Mouse (Mus musculus): ENCODE results near the gene Cachd1. TPM values are rescaled to one million over a fixed set of nuclear protein-coding genes. Genes with fewer than 3 reads are reported as not detected.

Cachd1 gene
- total RNA-seq, 1 experiment from 2014 or later = 8.7 TPM

- peak; percentile 75 for DNase-seq
Measured at GRCm38 (mm10) chr4:101068786-101069153, 292.3 kb downstream of the Cachd1 start, which contains the start of gene Raver2. TSS of gene Raver2 (plus strand) at chr4:101068983.

DNA sequence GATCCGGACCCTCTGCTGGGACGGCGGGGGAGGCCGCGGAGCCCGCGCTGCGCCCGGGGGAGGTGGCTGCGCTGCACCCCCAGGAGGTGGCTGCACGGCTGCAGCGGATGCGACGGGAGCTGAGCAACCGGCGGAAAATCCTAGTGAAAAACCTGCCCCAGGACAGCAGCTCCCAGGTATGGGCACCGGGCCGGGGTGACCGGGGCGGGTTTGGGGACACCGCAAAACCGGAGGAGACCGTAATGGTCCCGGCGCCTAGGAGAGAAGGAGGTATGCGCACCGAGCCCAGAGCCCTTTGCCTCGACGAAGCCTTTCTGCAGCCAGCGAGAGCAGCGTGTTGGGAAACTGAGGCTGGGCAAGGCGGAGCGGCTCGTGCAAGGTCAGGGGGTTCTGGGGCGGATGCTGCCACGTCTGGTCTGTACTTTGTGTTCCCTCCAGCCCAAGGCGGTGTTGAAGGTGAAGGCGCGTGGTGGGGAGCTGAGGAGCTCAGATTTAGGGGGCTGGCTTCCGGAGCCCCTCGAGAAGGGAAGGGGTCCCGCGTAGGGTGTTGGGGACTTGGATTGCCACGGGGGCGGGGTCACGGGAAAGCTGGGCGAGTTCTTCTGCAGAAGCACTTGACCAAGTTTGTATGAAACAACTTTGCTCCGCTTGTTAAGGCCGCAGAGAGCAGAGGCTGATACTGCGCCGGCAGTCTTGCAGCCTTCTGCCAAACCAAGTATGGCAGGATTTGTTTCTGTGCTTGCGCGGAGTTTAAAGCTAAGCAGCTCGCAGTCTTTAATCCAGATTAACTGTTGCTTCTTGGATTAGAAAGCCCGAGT is 292.9 kb downstream of the Cachd1 start:
- peak; percentile 31 for DNase-seq

DNA sequence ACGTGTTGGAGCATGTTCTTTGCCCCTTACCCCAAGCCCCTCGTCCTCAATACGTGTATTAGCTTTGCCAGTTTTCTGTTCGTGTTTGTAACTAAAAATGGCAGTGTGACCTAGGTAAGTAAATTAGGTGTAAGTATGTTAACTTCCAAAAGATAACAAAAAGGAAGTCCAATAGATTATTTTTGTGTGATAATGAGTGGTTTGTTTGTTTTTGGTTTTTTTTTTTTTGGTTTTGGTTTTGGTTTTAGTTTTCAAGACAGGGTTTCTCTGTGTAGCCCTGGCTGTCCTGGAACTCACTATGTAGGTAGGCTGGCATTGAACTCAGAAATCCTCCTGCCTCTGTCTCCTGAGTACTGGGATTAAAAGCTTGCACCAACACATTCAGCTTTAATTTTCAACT is 295.1 kb downstream of the Cachd1 start:
- DNase-seq = no peak

DNA sequence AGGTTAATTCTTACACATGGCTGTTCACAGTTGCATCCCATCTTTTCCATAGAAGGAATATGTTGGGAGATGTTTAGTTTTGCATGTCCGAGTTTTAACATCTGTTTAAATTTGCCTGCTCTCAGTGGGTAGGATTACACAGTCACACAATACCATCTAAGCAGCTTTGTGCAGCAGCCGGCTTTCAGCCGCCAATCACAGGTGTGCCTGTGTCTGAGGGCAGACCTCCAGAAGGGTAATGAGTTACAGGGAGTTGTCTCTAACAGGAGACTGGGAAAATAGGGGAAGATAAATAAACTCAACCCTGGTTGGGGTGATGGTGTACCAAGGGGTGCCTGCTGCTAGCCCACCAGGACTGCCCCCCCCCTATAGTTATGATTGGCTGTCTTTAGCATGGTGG is 299.9 kb downstream of the Cachd1 start:
- no peak for DNase-seq

Other genes starting within 250 kb of the Cachd1 start
- gene Gm10577, start 244.0 kb downstream of the Cachd1 start, total RNA-seq (2021) = not detected in 2 replicates

Data from adrenal gland, postnatal 25 days (tissue).